Mouse (Mus musculus): ENCODE data around the gene St3gal2. TPM values are rescaled to one million over a fixed set of nuclear protein-coding genes. Genes with fewer than 3 reads are reported as not detected.
"Not testable (repeated sequence)": the region's sequence is repeated elsewhere in the genome, so short reads cannot be mapped to it uniquely, and the experiment has no call there.

The St3gal2 gene
- total and polyA plus RNA-seq, 3 experiments, result 14.2 to 29.5 (median 19.4) TPM

DNA sequence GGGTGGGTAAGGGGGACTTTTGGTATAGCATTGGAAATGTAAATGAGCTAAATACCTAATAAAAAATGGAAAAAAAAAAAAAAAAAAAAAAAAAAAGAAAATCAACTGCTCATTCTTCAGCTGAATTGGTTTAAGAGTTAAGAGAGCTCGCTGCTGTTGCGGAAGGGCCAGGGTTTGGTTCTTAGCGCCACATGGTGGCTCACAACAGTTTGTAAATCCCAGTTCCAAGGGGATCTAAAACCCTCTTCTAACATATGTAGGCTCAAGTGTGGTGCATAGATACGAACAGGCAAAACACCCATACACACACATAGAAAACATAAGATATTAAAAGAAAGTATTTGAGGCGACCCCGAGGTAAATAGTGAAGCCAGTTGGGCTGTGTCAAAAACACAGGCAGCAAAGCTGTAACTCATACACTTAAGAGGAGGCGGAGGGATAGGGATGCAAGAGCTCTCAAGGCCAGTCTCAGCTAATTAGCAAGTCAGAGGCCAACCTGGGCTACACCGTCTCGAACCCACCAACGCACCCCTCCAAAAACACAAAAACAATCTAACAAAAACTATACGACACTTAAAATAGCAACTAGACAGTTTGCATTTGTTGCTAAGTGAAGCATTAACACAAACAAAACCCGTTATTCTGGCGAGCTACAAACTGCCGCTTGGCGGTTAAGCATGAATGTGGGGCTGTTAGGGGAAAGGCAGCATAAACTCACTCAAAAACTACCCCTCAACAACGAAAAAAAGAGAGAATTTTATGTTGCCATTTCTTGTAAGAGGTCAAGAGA, 77.1 kb downstream of the St3gal2 start:
- no peak for DNase-seq

DNA sequence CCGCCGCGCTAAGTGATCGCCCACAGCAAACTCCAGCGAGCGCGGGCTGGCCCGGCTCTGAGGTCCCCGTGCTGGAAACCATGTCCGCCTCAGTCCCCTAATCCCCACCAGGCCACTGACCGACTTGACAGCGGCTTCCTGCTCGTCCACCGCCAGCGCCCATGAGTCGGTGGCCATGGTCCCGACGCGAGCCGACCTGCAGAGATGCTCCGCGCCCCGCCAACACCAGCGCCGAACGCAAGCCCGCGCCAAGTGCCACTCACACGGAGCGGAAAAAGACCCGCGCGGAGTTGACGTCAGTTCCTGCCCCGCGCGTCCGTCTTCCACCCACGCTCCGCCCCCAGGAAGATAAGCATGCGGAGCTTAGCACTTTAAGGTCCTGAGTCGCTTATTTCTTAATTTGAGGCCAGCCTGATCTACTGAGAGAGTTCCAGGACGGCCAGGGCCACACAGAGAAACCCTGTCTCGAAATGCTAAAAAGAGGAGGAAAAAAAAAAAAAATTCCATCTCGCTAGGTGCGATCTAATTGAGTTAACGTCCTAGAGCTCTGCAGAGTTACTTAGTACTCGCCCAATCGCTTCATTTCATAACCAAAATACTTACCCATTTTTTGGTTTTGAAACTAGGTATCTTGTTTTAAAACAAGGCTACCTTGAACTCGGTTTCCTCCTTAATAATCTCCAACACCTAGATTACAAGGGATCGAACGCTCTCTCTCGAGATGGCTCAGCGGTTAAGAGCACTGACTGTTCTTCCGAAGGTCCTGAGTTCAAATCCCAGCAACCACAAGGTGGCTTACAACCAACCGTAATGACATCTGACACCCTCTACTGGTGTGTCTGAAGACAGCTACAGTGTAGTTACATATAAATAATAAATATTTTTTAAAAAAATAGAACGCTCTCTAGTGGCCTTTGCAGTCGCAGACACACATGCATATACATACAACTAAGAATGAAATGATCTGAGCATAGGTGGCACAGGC, 78.1 kb downstream of the St3gal2 start, which contains the start of gene Ddx19a:
TSS of gene Ddx19a (minus strand) at position 254 of the 985 bp plus-strand sequence.
- DNase-seq, result peak; percentile 92

DNA sequence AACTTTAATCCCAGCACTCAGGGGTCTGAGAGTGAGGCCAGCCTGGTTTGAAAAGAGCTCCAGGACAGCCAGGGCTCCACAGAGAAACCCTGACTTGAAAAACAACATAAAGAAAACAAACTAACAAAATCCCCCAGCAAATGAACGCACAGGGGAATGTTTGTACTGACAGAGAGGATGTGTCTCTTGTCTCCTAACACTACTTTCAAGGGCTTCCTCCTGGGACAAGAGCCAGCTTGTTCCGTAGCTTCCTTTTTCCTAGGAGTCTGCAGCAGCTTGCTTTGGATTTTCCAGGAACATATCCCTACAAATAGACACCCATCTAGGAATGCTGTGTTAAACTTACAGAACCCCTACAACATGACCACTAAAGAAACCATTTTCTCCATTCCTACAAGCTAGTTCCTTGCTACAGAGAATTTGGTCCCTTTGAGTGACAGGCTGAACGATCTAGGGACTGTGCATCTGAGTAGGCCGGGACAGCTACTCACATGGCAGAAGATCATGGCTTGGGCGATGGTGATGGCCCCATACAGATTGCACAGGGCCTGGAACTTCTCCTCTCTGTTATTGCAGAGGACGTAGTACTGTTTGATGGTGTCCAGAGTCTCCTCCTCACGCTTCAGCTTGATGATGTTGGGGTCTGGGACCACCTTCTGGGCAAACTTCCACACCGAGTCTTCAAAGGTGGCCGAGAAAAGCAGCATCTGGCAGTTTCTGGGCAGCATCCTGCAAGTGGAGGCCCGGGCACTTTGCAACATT, 90.7 kb downstream of the St3gal2 start:
- DNase-seq, result not testable (repeated sequence)

Small RNA genes lying within 50 kb of the gene (microRNA-seq; reads per million reads assigned to microRNA genes)
- 0 to 0.83 reads per million in 2 experiments for gene Mir3473d

Other genes starting within 250 kb of the St3gal2 start
- 10 to 100 TPM; 20.2 to 20.6 TPM for gene Mtss1l, start 198.4 kb upstream of the St3gal2 start, total RNA-seq (2021)
- gene Mtss1l, start 198.4 kb upstream of the St3gal2 start, polyA plus RNA-seq (2012; rRNA removed), result 64.0 and 71.3 TPM in 2 replicates
- gene Il34, start 114.0 kb upstream of the St3gal2 start, total RNA-seq (2021), result 10 to 100 TPM; 42.8 to 63.0 TPM
- 115 and 187 TPM in 2 replicates for gene Il34, start 114.0 kb upstream of the St3gal2 start, polyA plus RNA-seq (2012; rRNA removed)
- gene Cog4, start 73.3 kb upstream of the St3gal2 start, total RNA-seq (2021), result 10 to 100 TPM; 85.3 to 87.0 TPM
- gene Cog4, start 73.3 kb upstream of the St3gal2 start, polyA plus RNA-seq (2012; rRNA removed), result 21.0 and 21.3 TPM in 2 replicates
- 10 to 100 TPM; 64.7 to 65.6 TPM for gene Sf3b3, start 73.1 kb upstream of the St3gal2 start, total RNA-seq (2021)
- 13.2 and 21.1 TPM in 2 replicates for gene Sf3b3, start 73.1 kb upstream of the St3gal2 start, polyA plus RNA-seq (2012; rRNA removed)
- gene Fuk, start 17.4 kb upstream of the St3gal2 start, total RNA-seq (2021), result 10 to 100 TPM in 1 of 2 experiments, 1 to 10 TPM in 1; 6.7 to 11.5 TPM
- gene Fuk, start 17.4 kb upstream of the St3gal2 start, polyA plus RNA-seq (2012; rRNA removed), result 20.4 and 22.0 TPM in 2 replicates
- 10 to 100 TPM; 35.5 to 41.7 TPM for gene Ddx19a, start 77.9 kb downstream of the St3gal2 start, total RNA-seq (2021)
- gene Ddx19a, start 77.9 kb downstream of the St3gal2 start, polyA plus RNA-seq (2012; rRNA removed), result 15.1 and 19.3 TPM in 2 replicates
- gene Ddx19b, start 111.8 kb downstream of the St3gal2 start, total RNA-seq (2021), result 10 to 100 TPM in 1 of 2 experiments, 1 to 10 TPM in 1; 8.1 to 11.1 TPM
- gene Ddx19b, start 111.8 kb downstream of the St3gal2 start, polyA plus RNA-seq (2012; rRNA removed), result 0.96 and 1.3 TPM in 2 replicates
- 100 to 1,000 TPM; 112 to 155 TPM for gene Aars, start 113.2 kb downstream of the St3gal2 start, total RNA-seq (2021)
- gene Aars, start 113.2 kb downstream of the St3gal2 start, polyA plus RNA-seq (2012; rRNA removed), result 31.8 and 37.4 TPM in 2 replicates
- gene Exosc6, start 136.4 kb downstream of the St3gal2 start, total RNA-seq (2021), result not detected
- 43.3 and 51.4 TPM in 2 replicates for gene Exosc6, start 136.4 kb downstream of the St3gal2 start, polyA plus RNA-seq (2012; rRNA removed)
- under 1 TPM in 1 of 2 experiments, not detected in 1; 0.14 TPM for gene Clec18a, start 172.5 kb downstream of the St3gal2 start, total RNA-seq (2021)
- 0.04 and 0.11 TPM in 2 replicates for gene Clec18a, start 172.5 kb downstream of the St3gal2 start, polyA plus RNA-seq (2012; rRNA removed)
- gene Pdpr, start 174.7 kb downstream of the St3gal2 start, total RNA-seq (2021), result 10 to 100 TPM; 34.7 to 37.1 TPM
- 17.4 and 19.1 TPM in 2 replicates for gene Pdpr, start 174.7 kb downstream of the St3gal2 start, polyA plus RNA-seq (2012; rRNA removed)